8 mouse cellular contexts compared by ENCODE assay signal in the genomic region with DNA sequence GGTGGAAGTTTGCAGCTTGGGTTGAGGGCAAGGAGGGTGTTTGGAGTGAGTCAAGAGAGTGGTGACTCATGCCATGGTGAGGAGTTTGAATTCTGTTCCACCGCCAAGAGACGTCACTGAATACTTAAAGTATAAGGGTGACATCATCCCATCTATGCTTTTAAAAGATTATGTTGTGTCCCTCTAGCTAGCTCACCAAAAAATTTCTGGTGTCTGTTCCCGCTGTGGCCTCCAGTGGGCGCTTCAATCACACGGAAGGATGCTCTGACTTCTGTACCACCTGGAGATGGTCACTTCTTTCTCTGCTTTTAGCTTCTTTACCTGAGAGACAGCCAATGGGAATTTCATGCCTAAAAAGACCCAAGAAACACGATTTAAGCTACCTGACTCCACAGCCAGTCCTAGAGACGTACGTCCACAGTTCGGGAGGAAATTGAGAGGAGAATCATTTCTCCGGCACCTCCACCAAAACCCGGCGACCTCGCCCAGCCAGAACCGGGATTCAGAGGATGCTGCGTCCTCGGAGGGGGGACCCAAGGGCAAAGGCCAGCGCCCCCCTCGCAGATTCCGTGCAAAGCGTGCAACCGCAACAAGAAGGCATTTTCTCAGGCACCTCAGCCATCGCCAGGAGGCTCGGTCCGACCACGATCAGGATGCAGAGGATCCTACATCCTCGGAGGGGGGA. TPM values are rescaled to one million over a fixed set of nuclear protein-coding genes. Genes with fewer than 3 reads are reported as not detected.
DNase-seq lines count a peak whose midpoint lies in the region; ATAC-seq lines count a peak whose summit lies in the region.

No protein-coding gene starts in this region.

- DNase-seq in adrenal gland, adult 2 months = peak; percentile 53
- no peak for DNase-seq in adrenal gland, adult 18-20 months (ENCODE audit: low spot score in 2 of 2)
- DNase-seq in cerebellum, adult 11-12 months = peak; percentile 75
- DNase-seq in intestine, embryonic 14.5 days (ENCODE audit: low spot score) = peak; percentile 73
- peak; percentile 63 to 82 for DNase-seq in spleen, postnatal 4 days (ENCODE audit: low spot score in 2 of 2)

- ATAC-seq in forebrain, embryonic 15.5 days (replicated peaks) = no peak
- no peak for ATAC-seq in intestine, embryonic 14.5 days (replicated peaks; ENCODE audit: low FRiP score, low TSS enrichment, low read depth)
- no peak for ATAC-seq in limb, embryonic 12.5 days (ENCODE audit: insufficient number of reproducible peaks, insufficient read depth, low FRiP score, low TSS enrichment, low read depth)
- ATAC-seq in midbrain, embryonic 13.5 days = no peak

- no peaks in the 10 kb centered on the region for H3K9me3 ChIP-seq in forebrain, embryonic 15.5 days
- H3K9me3 ChIP-seq in intestine, embryonic 14.5 days (ENCODE audit: control insufficient read depth, low read length) = no peaks in the 10 kb centered on the region
- H3K9me3 ChIP-seq in limb, embryonic 12.5 days = no peaks in the 10 kb centered on the region
- no peaks in the 10 kb centered on the region for H3K9me3 ChIP-seq in midbrain, embryonic 13.5 days

- peak overlapping the region; percentile 97 for H3K4me2 ChIP-seq in forebrain, embryonic 15.5 days (replicated peaks)
- H3K4me2 ChIP-seq in intestine, embryonic 14.5 days (ENCODE audit: low read length) = peak overlapping the region; percentile 77
- H3K4me2 ChIP-seq in limb, embryonic 12.5 days = peak overlapping the region; percentile 94
- peak overlapping the region; percentile 98 for H3K4me2 ChIP-seq in midbrain, embryonic 13.5 days (replicated peaks)

- H3K9ac ChIP-seq in forebrain, embryonic 15.5 days (replicated peaks) = peak overlapping the region; percentile 70
- peak overlapping the region; percentile 14 for H3K9ac ChIP-seq in intestine, embryonic 14.5 days (ENCODE audit: low read length)
- H3K9ac ChIP-seq in limb, embryonic 12.5 days (replicated peaks) = peak overlapping the region; percentile 68
- peak overlapping the region; percentile 73 for H3K9ac ChIP-seq in midbrain, embryonic 13.5 days (replicated peaks)

- peaks cover 8% of the 10 kb centered on the region; the same call in 1 of the 2 replicates for H3K36me3 ChIP-seq in forebrain, embryonic 15.5 days
- peaks cover 7% of the 10 kb centered on the region; the same call in 1 of the 2 replicates for H3K36me3 ChIP-seq in intestine, embryonic 14.5 days (ENCODE audit: control insufficient read depth, insufficient read depth, low read length)
- H3K36me3 ChIP-seq in limb, embryonic 12.5 days = peaks cover 13% of the 10 kb centered on the region; the same call in 1 of the 2 replicates
- H3K36me3 ChIP-seq in midbrain, embryonic 13.5 days = peaks cover 10% of the 10 kb centered on the region

- WGBS in forebrain, embryonic 15.5 days = under 1% methylated on average over 26 of the region's 26 CpGs
- whole genome bisulfite sequencing in intestine, embryonic 14.5 days = 2% methylated on average over 26 of the region's 26 CpGs
- 1% methylated on average over 26 of the region's 26 CpGs for WGBS in limb, embryonic 12.5 days
- 1% methylated on average over 26 of the region's 26 CpGs for WGBS in midbrain, embryonic 13.5 days

- H3K27ac ChIP-seq in forebrain, embryonic 15.5 days (replicated peaks) = no peak overlapping the region
- no peak overlapping the region for H3K27ac ChIP-seq in intestine, embryonic 14.5 days (ENCODE audit: low read depth)
- 0 out of 2 replicates have a peak overlapping the region, but pooled peaks have one; percentile 45 for H3K27ac ChIP-seq in limb, embryonic 12.5 days
- no peak overlapping the region for H3K27ac ChIP-seq in midbrain, embryonic 13.5 days

- peak overlapping the region; percentile 62 for H3K4me3 ChIP-seq in forebrain, embryonic 15.5 days
- H3K4me3 ChIP-seq in intestine, embryonic 14.5 days (ENCODE audit: low read depth, low read length) = peak overlapping the region; percentile 33
- H3K4me3 ChIP-seq in limb, embryonic 12.5 days (replicated peaks) = peak overlapping the region; percentile 54
- peak overlapping the region; percentile 54 for H3K4me3 ChIP-seq in midbrain, embryonic 13.5 days (replicated peaks)

- peaks cover 30% of the 10 kb centered on the region for H3K4me1 ChIP-seq in forebrain, embryonic 15.5 days
- H3K4me1 ChIP-seq in intestine, embryonic 14.5 days (replicated peaks; ENCODE audit: control insufficient read depth, insufficient read depth, low read length) = peaks cover 7% of the 10 kb centered on the region; the same call in 1 of the 2 replicates
- H3K4me1 ChIP-seq in limb, embryonic 12.5 days (replicated peaks) = peaks cover 21% of the 10 kb centered on the region
- peaks cover 30% of the 10 kb centered on the region for H3K4me1 ChIP-seq in midbrain, embryonic 13.5 days (replicated peaks)

- H3K27me3 ChIP-seq in forebrain, embryonic 15.5 days = no peaks in the 10 kb centered on the region
- peaks cover 21% of the 10 kb centered on the region for H3K27me3 ChIP-seq in intestine, embryonic 14.5 days (replicated peaks; ENCODE audit: control insufficient read depth, insufficient read depth, low read length)
- peaks cover 39% of the 10 kb centered on the region for H3K27me3 ChIP-seq in limb, embryonic 12.5 days
- H3K27me3 ChIP-seq in midbrain, embryonic 13.5 days = peaks cover 39% of the 10 kb centered on the region

RNA-seq across cellular contexts. Expression of a gene that starts 0.4 kb away (rescaled TPM):
- total RNA-seq in adrenal gland, adult 2 months (2021) = not detected
- polyA plus RNA-seq in adrenal gland, adult 2 months (2012; rRNA removed) = not detected in 2 replicates
- total RNA-seq in adrenal gland, adult 18-20 months (2021) = not detected
- polyA plus RNA-seq in forebrain, embryonic 15.5 days (2015; fragmentation: Nextera tagmentation; extraction: Ambion mirVana) = 0.23 and 0.24 TPM in 2 replicates
- 0.15 and 0.35 TPM in 2 replicates for polyA plus RNA-seq in intestine, embryonic 14.5 days (2014; fragmentation: Nextera tagmentation; extraction: Ambion mirVana)
- 0.55 TPM in 1 of 2 replicates, not detected in the other for polyA plus RNA-seq in limb, embryonic 12.5 days (2016; fragmentation: Nextera tagmentation; extraction: Ambion mirVana)
- 0.34 and 0.55 TPM in 2 replicates for polyA plus RNA-seq in midbrain, embryonic 13.5 days (2015; fragmentation: Nextera tagmentation; extraction: Ambion mirVana)

RNA-seq across cellular contexts. Expression of a gene that starts 0.4 kb away (rescaled TPM):
- under 1 TPM in 1 of 2 experiments, not detected in 1; 0.29 TPM for total RNA-seq in adrenal gland, adult 2 months (2021)
- polyA plus RNA-seq in adrenal gland, adult 2 months (2012; rRNA removed) = 0.10 TPM in 1 of 2 replicates, not detected in the other
- total RNA-seq in adrenal gland, adult 18-20 months (2021) = not detected
- polyA plus RNA-seq in forebrain, embryonic 15.5 days (2015; fragmentation: Nextera tagmentation; extraction: Ambion mirVana) = 3.5 and 4.2 TPM in 2 replicates
- 0.62 and 0.89 TPM in 2 replicates for polyA plus RNA-seq in intestine, embryonic 14.5 days (2014; fragmentation: Nextera tagmentation; extraction: Ambion mirVana)
- polyA plus RNA-seq in limb, embryonic 12.5 days (2016; fragmentation: Nextera tagmentation; extraction: Ambion mirVana) = 3.9 and 5.4 TPM in 2 replicates
- polyA plus RNA-seq in midbrain, embryonic 13.5 days (2015; fragmentation: Nextera tagmentation; extraction: Ambion mirVana) = 4.8 TPM in 2 replicates

RNA-seq across cellular contexts. Expression of a gene that starts 4.4 kb away (rescaled TPM):
- total RNA-seq in adrenal gland, adult 2 months (2021) = 10 to 100 TPM; 52.7 to 67.4 TPM
- polyA plus RNA-seq in adrenal gland, adult 2 months (2012; rRNA removed) = 160 and 165 TPM in 2 replicates
- 10 to 100 TPM; 49.7 to 58.0 TPM for total RNA-seq in adrenal gland, adult 18-20 months (2021)
- polyA plus RNA-seq in forebrain, embryonic 15.5 days (2015; fragmentation: Nextera tagmentation; extraction: Ambion mirVana) = 136 TPM in 2 replicates
- polyA plus RNA-seq in intestine, embryonic 14.5 days (2014; fragmentation: Nextera tagmentation; extraction: Ambion mirVana) = 118 and 121 TPM in 2 replicates
- 99.3 and 99.7 TPM in 2 replicates for polyA plus RNA-seq in limb, embryonic 12.5 days (2016; fragmentation: Nextera tagmentation; extraction: Ambion mirVana)
- polyA plus RNA-seq in midbrain, embryonic 13.5 days (2015; fragmentation: Nextera tagmentation; extraction: Ambion mirVana) = 133 and 147 TPM in 2 replicates

RNA-seq across cellular contexts. Expression of a gene that starts 11.9 kb away (rescaled TPM):
- 10 to 100 TPM in 1 of 2 experiments, 1 to 10 TPM in 1; 5.6 to 14.5 TPM for total RNA-seq in adrenal gland, adult 2 months (2021)
- polyA plus RNA-seq in adrenal gland, adult 2 months (2012; rRNA removed) = 15.4 and 18.5 TPM in 2 replicates
- 10 to 100 TPM in 1 of 2 experiments, 1 to 10 TPM in 1; 6.6 to 11.4 TPM for total RNA-seq in adrenal gland, adult 18-20 months (2021)
- 25.9 and 26.4 TPM in 2 replicates for polyA plus RNA-seq in forebrain, embryonic 15.5 days (2015; fragmentation: Nextera tagmentation; extraction: Ambion mirVana)
- 15.5 and 20.3 TPM in 2 replicates for polyA plus RNA-seq in intestine, embryonic 14.5 days (2014; fragmentation: Nextera tagmentation; extraction: Ambion mirVana)
- polyA plus RNA-seq in limb, embryonic 12.5 days (2016; fragmentation: Nextera tagmentation; extraction: Ambion mirVana) = 29.8 and 29.9 TPM in 2 replicates
- polyA plus RNA-seq in midbrain, embryonic 13.5 days (2015; fragmentation: Nextera tagmentation; extraction: Ambion mirVana) = 15.2 and 16.3 TPM in 2 replicates

RNA-seq across cellular contexts. Expression of a gene that starts 24.5 kb away (rescaled TPM):
- total RNA-seq in adrenal gland, adult 2 months (2021) = 10 to 100 TPM; 55.2 to 55.6 TPM
- polyA plus RNA-seq in adrenal gland, adult 2 months (2012; rRNA removed) = 115 and 122 TPM in 2 replicates
- 10 to 100 TPM; 52.4 to 67.9 TPM for total RNA-seq in adrenal gland, adult 18-20 months (2021)
- polyA plus RNA-seq in forebrain, embryonic 15.5 days (2015; fragmentation: Nextera tagmentation; extraction: Ambion mirVana) = 16.6 and 19.3 TPM in 2 replicates
- polyA plus RNA-seq in intestine, embryonic 14.5 days (2014; fragmentation: Nextera tagmentation; extraction: Ambion mirVana) = 5.7 and 6.9 TPM in 2 replicates
- polyA plus RNA-seq in limb, embryonic 12.5 days (2016; fragmentation: Nextera tagmentation; extraction: Ambion mirVana) = 23.4 and 23.7 TPM in 2 replicates
- 10.1 and 11.3 TPM in 2 replicates for polyA plus RNA-seq in midbrain, embryonic 13.5 days (2015; fragmentation: Nextera tagmentation; extraction: Ambion mirVana)

Comparison
In these comparisons a context has a peak if more than half of its experiments do, and no peak if none do; other contexts are left out.
1. DNase-seq: peak in adrenal gland, adult 2 months (single experiment), cerebellum, adult 11-12 months (single experiment), intestine, embryonic 14.5 days (single experiment) and spleen, postnatal 4 days (2 of 2); none in adrenal gland, adult 18-20 months (0 of 2).
2. H3K9ac ChIP-seq: peak in every context shown above with its lines; median percentile 73 in midbrain, embryonic 13.5 days; 70 in forebrain, embryonic 15.5 days; 68 in limb, embryonic 12.5 days; 14 in intestine, embryonic 14.5 days.
3. Peak in every context shown above with its lines, with median percentiles within 50 percentile points of each other: H3K4me2 ChIP-seq and H3K4me3 ChIP-seq.